Mouse (Mus musculus) intestine, embryonic 14.5 days (tissue): Measurements from ENCODE around the gene BC017158. TPM values are rescaled to one million over a fixed set of nuclear protein-coding genes. Genes with fewer than 3 reads are reported as not detected.

Experiments
- ATAC-seq: fragments of 200-750 bp; cut with Nextera tagmentation; replicated peaks from 2 replicates; pipeline ENCODE4 v1.8.0; 2017; ENCODE audit warnings: low read depth, moderate number of reproducible peaks, moderate TSS enrichment, moderate library complexity; ENCODE audit not compliant: low FRiP score, low TSS enrichment
- DNase-seq: peaks from one replicate; pipeline ENCODE4 v3.0.0-alpha.2; 2018; ENCODE audit warnings: low spot score
- H3K27ac ChIP-seq: fragments of 300-500 bp; sonication (generic); 2 replicates; pipeline ENCODE4 v1.5.1; 2014; ENCODE audit warnings: low read depth, mild to moderate bottlenecking, control low read depth
- H3K27me3 ChIP-seq: fragments of 300-500 bp; sonication (generic); replicated peaks from 2 replicates; pipeline ENCODE4 v1.6.1; 2014; ENCODE audit warnings: low read length, control low read depth; ENCODE audit not compliant: control insufficient read depth, insufficient read depth
- H3K36me3 ChIP-seq: fragments of 300-500 bp; sonication (generic); 2 replicates; pipeline ENCODE4 v1.6.1; 2014; ENCODE audit warnings: low read length, control low read depth; ENCODE audit not compliant: control insufficient read depth, insufficient read depth
- H3K4me1 ChIP-seq: fragments of 300-500 bp; sonication (generic); replicated peaks from 2 replicates; pipeline ENCODE4 v1.6.1; 2014; ENCODE audit warnings: low read length, control low read depth, mixed read lengths; ENCODE audit not compliant: control insufficient read depth, insufficient read depth
- H3K4me2 ChIP-seq: fragments of 300-500 bp; sonication (generic); 2 replicates; pipeline ENCODE4 v1.6.1; 2014; ENCODE audit warnings: low read length
- H3K4me3 ChIP-seq: fragments of 300-500 bp; sonication (generic); 2 replicates; pipeline ENCODE4 v1.5.1; 2014; ENCODE audit warnings: low read depth, low read length, control low read depth, mixed read lengths
- H3K9ac ChIP-seq: fragments of 300-500 bp; sonication (generic); 2 replicates; pipeline ENCODE4 v1.6.1; 2014; ENCODE audit warnings: mild to moderate bottlenecking, low read length
- H3K9me3 ChIP-seq: fragments of 300-500 bp; sonication (generic); 2 replicates; pipeline ENCODE4 v1.6.1; 2016; ENCODE audit warnings: low read length, control low read depth; ENCODE audit not compliant: control insufficient read depth
- WGBS: fragments of 180-500 bp; shearing (Covaris S2); extraction: QIAGEN DNeasy Blood & Tissue Kit; methylation state at CpG from one replicate; pipeline ENCODE4 v1.1.7; 2014; 5-methylcytosine and 5-hydroxymethylcytosine counted together
- polyA plus RNA-seq: library from polyadenylated mRNA; unstranded; fragments of >200 nt; fragmentation: Nextera tagmentation; extraction: Ambion mirVana; gene quantifications from 2 replicates; pipeline ENCODE4 v1.2.1, GENCODE M21; 2014

The BC017158 gene
- polyA plus RNA-seq, 1 experiment from 2014 or later = 51.0 TPM

DNA sequence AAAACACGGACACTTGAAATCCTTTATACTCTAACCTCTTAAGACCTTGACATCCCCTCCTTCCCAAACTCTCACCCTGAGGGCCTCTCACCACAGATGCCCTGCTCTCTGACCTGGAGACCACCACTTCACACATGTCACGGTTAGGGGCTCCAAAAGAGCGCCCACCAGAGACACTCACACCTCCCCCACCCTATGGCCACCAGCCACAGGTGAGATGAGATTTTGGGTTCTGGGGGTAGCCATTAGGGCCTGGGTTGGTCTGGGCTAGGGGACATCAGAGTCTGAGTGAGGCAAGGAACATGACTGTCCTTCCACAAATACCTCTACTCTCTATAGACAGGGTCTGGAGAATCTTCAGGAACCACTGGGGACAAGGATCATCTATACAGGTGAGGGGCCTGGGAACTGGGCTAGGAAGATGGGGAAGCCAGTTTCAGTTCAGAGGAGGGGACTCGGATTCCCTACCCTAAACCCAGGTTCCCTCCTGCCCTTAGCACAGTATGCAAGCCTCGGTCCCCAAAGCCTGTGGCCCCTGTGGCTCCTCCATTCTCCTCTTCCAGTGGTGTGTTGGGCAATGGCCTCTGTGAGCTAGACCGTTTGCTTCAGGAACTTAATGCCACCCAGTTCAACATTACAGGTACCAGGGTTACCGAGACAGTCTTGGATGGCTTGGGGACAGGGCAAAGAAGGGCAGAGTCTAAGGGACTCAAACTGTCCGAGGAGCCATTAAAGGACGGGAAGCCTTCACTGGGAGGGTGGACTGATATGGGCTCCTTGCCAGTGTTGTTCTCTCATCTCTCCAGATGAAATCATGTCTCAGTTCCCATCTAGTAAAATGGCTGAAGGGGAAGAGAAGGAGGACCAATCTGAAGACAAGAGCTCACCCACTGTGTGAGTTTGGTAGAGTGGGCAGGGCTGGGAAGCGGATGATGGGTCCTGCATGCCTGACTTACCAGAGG, 49.6 kb downstream of the BC017158 start:
- H3K4me2 ChIP-seq = peak overlapping the region; percentile 67
- ATAC-seq (no peak), DNase-seq (no peak)
- H3K4me1 ChIP-seq = peaks cover 28% of the 10 kb centered on the region; the same call in 1 of the 2 replicates
- WGBS = 81% methylated on average over 10 of the region's 10 CpGs
- H3K4me3 ChIP-seq = peak overlapping the region; percentile 54
- H3K9me3 ChIP-seq = no peaks in the 10 kb centered on the region
- H3K27me3 ChIP-seq = no peaks in the 10 kb centered on the region
- H3K9ac ChIP-seq = peak overlapping the region; percentile 78
- H3K36me3 ChIP-seq = peaks cover 56% of the 10 kb centered on the region
- no peak overlapping the region; the same call in 1 of the 2 replicates for H3K27ac ChIP-seq

DNA sequence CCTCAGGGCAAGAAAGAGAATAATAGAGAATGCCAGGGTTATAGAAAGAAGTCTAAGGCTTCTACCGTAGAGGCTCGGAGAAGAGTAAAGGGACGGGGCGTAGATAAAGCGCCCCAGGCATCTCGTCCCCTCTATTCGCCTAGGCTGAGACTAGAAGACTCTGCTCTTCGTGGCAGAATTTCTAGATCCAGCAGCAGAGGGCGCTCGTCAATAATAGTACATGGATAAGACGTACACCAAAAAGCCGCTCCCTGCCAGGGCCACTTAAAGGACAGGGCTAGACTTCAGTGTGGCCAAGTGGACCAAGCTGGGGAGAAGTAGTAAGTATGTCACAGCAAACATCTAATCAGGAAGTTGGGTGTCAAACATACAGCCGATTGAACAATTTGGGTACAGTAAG, 50.5 kb downstream of the BC017158 start:
- Histone ChIP-seq H3K4me3 (peak overlapping the region; percentile 54), H3K27me3 (no peaks in the 10 kb centered on the region), H3K9me3 (no peaks in the 10 kb centered on the region), H3K4me1 (peaks cover 28% of the 10 kb centered on the region; the same call in 1 of the 2 replicates), H3K36me3 (peaks cover 58% of the 10 kb centered on the region), H3K9ac (peak overlapping the region; percentile 78), H3K4me2 (peak overlapping the region; percentile 67), H3K27ac (peak overlapping the region; percentile 89)
- peak; percentile 65 for ATAC-seq
- WGBS = 2% methylated on average over 13 of the region's 13 CpGs
- peak; percentile 93 for DNase-seq

DNA sequence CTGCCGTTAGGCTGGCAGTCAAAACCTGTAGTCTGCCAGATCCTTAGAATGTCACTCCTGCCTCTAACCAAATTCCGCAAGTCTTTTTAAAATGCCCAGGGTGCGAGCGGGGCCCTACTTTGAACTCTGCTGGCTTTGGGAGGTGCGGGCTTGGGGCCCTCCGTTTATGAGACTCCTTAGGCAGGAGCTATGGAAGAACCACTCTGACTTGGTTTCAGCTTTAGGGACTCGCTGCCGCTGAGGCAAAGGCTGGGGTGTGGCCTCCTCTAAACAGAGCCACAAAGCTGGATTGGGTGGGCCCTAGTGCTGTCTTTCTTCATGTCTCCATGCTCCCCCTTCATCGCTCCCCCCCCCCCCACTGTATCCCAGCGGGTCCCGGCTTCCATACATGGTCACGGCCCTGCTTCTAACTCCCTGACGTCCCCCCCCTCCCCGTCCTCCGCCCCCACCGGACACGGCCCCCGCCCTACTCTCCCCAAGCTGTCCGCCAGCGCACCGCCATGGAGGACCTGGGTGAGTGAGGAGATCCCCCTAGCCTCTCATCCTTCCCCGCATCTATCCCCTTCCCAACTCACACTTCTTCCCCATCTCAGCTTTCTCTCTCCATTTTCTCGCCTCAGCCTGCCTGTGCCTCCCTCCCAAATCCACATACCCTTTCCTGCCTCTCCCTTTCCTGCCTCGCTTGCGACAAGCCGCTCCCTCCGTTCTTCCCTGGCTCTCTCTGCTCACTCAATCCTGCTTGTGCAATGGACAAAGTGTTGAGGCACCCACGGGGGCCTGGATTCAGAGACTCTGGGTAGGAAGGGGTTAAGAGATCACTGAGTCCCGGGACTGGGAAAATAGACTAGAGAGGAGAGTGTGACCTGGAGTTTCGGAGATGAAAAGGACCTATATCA, 51.2 kb downstream of the BC017158 start, which contains the start of gene Tgfb1i1:
Gene Tgfb1i1 (plus strand): TSS at position 317 of the 896 bp plus-strand sequence.
- Histone ChIP-seq H3K4me3 (peak within 1 kb of the TSS; percentile 54), H3K9me3 (no peaks in the 10 kb centered on the region), H3K9ac (peak within 1 kb of the TSS; percentile 78), H3K27me3 (no peaks in the 10 kb centered on the region), H3K36me3 (peaks cover 57% of the 10 kb centered on the region), H3K4me2 (peak within 1 kb of the TSS; percentile 67), H3K4me1 (peaks cover 23% of the 10 kb centered on the region; the same call in 1 of the 2 replicates), H3K27ac (peak within 1 kb of the TSS; percentile 89)
- peak; percentile 79 for DNase-seq
- peak; percentile 87 for ATAC-seq
- 1% methylated on average over 29 of the region's 30 CpGs for WGBS

DNA sequence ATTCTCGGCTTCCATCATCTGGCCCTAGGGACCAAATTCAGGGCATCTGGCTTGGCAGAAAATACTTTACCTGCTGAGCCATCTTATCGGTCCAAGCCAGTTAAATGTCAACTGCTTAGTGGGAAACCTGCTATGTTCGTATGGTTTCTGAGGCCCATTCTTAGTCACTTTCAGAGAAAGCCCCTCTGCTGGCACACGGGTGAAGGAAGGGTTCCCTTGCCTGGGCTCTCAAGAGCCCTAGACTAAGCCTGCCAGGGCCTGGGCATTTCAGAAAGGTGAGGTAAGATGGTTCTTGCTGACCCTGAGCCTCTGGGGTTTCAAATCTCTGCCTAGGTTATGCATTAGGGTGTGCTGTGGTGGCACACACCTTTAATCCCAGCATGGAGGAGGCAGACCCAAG, 52.4 kb downstream of the BC017158 start:
- Histone ChIP-seq H3K36me3 (peaks cover 59% of the 10 kb centered on the region), H3K4me3 (no peak overlapping the region), H3K27me3 (no peaks in the 10 kb centered on the region), H3K27ac (peak overlapping the region; percentile 89), H3K9ac (no peak overlapping the region), H3K4me2 (no peak overlapping the region), H3K4me1 (peaks cover 23% of the 10 kb centered on the region; the same call in 1 of the 2 replicates), H3K9me3 (no peaks in the 10 kb centered on the region)
- DNase-seq = no peak
- no peak for ATAC-seq
- WGBS = 87% methylated on average over 4 of the region's 4 CpGs

DNA sequence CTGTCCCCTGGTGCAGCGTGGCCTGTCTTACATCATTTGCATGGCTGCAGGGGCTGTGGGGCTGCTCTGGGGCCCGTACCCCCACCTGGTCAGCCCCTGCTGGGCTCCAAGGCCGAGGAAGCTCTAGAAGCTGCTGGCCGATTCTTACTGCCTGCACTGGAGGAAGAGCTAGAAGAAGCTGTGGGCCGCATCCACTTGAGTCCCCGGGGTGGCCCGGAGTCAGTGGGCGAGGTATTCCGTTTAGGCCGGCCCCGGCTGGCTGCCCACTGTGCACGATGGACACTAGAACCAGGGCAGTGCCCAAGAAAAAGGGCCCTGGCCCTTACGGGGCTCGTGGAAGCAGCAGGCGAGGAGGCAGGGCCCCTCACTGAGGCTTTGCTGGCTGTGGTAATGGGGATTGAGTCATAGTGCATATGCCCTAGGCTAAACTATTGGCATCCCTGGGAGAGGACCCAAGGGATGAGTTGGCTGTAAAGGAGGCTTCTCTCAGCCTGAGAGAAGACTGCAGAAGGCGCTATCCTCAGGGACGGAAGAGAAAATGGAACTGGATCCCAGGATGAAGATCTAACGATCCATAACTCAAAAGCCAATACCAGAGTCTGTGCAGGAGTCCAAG, 53.5 kb downstream of the BC017158 start:
- 84% methylated on average over 18 of the region's 18 CpGs for WGBS
- H3K27me3 ChIP-seq = no peaks in the 10 kb centered on the region
- peaks cover 21% of the 10 kb centered on the region; the same call in 1 of the 2 replicates for H3K4me1 ChIP-seq
- no peak overlapping the region for H3K4me2 ChIP-seq
- DNase-seq (no peak), ATAC-seq (no peak)
- H3K27ac ChIP-seq = no peak overlapping the region
- H3K36me3 ChIP-seq = peaks cover 57% of the 10 kb centered on the region
- H3K9me3 ChIP-seq = no peaks in the 10 kb centered on the region
- no peak overlapping the region for H3K9ac ChIP-seq
- no peak overlapping the region for H3K4me3 ChIP-seq

DNA sequence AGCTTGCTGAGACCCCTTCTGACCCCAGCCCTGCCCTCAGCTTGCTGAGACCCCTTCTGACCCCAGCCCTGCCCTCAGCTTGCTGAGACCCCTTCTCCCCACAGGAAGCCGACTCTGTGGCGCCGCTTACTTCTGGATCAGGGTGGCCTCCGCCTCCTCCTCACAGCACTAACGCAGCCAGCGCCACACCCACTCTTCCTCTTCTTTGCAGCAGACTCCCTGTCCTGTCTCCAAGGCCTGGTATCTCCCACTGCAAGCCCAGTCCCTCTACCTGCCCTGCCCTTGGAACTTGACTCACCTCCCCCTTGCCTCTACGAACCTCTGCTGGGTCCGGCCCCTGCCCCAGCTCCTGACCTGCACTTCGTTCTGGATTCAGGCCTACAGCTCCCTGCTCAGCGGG, 54.0 kb downstream of the BC017158 start:
- DNase-seq (no peak), ATAC-seq (no peak)
- Histone ChIP-seq H3K4me3 (no peak overlapping the region), H3K4me2 (no peak overlapping the region), H3K4me1 (peaks cover 27% of the 10 kb centered on the region; the same call in 1 of the 2 replicates), H3K36me3 (peaks cover 52% of the 10 kb centered on the region), H3K27me3 (no peaks in the 10 kb centered on the region), H3K9ac (no peak overlapping the region), H3K9me3 (no peaks in the 10 kb centered on the region), H3K27ac (no peak overlapping the region; the same call in 1 of the 2 replicates)
- WGBS = 56% methylated on average over 10 of the region's 10 CpGs

DNA sequence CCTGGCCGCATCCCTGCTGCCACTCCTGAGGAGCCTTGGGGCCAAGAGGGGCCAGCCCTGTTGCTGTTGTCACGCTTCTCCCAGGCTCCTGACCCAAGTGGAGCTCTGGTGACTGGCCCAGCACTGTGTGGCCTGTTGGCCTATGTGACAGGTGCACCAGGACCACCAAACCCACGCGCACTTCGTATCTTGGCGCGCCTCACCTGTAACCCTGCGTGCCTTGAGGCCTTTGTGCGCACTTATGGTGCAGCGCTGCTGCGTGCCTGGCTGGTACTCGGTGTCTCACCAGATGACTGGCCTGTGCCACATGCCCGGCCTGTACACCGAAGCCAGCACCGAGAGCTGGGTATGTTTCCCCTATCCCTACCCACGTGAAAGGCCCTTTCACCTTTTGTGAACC, 55.6 kb downstream of the BC017158 start:
- peaks cover 49% of the 10 kb centered on the region for H3K36me3 ChIP-seq
- 95% methylated on average over 16 of the region's 16 CpGs for WGBS
- H3K4me2 ChIP-seq = no peak overlapping the region

More for the DNA sequence above, 55.6 kb downstream of the BC017158 start:
- Histone ChIP-seq H3K4me3 (no peak overlapping the region), H3K9me3 (no peaks in the 10 kb centered on the region), H3K27me3 (no peaks in the 10 kb centered on the region), H3K9ac (no peak overlapping the region), H3K27ac (no peak overlapping the region), H3K4me1 (peaks cover 20% of the 10 kb centered on the region; the same call in 1 of the 2 replicates)
- ATAC-seq (no peak), DNase-seq (no peak)
